Mouse (Mus musculus): Measurements from ENCODE around the gene Pik3r6.

Pik3r6 gene

DNA sequence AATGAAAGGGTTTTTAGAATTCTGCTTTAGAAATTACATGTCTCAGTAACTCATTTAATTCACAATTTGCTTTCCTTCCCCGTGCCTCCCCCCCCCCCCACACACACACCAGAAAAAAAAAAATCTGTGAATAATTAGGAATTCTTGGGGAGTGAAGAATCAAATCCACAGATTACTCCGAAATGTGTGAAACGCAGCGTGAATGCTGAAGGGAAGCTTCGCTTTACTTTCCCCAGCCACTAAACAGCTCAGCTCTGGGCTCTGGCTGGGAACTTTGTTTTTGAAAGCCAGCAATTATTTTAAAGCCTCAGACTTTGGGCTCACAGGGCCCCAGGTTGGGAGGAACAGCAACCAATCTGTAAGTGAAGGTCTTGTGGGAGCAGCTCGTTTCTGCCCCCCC, 77.7 kb downstream of the Pik3r6 start:
- in situ Hi-C loops (cut with MboI): no loop called here

- in situ Hi-C loops (cut with MboI): no loop called here
Measured at GRCm38 (mm10) chr11:68583225-68583624, 80.4 kb downstream of the Pik3r6 start.

- in situ Hi-C loops (cut with MboI): no loop called here
Measured at GRCm38 (mm10) chr11:68583906-68584480, 81.2 kb downstream of the Pik3r6 start.

GRCm38 (mm10) chr11:68585890-68586289, 83.1 kb downstream of the Pik3r6 start:
- in situ Hi-C loops (cut with MboI): no loop called here

DNA sequence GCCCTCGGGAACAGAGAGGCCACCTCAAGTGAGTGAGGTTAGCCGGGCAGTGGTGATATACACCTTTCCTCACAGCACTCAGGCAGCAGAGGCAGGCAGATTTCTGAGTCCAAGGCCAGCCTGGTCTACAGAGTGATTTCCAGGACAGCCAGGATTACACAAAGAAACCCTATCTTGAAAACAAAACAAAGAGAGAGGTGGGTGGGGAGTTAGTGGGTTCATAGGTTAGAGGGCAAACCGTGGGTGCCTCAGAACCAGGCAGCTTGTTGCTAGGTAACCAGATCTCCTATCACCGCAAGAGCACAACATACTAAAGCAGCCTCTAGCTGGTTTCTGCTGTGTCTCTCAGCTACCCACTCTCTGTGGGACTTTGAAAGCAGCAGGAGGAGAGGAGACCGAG, 83.9 kb downstream of the Pik3r6 start, which contains the start of gene Ccdc42:
Gene Ccdc42 (plus strand): TSS at position 301 of the 400 bp plus-strand sequence.
- in situ Hi-C loops (cut with MboI): no loop called here

DNA sequence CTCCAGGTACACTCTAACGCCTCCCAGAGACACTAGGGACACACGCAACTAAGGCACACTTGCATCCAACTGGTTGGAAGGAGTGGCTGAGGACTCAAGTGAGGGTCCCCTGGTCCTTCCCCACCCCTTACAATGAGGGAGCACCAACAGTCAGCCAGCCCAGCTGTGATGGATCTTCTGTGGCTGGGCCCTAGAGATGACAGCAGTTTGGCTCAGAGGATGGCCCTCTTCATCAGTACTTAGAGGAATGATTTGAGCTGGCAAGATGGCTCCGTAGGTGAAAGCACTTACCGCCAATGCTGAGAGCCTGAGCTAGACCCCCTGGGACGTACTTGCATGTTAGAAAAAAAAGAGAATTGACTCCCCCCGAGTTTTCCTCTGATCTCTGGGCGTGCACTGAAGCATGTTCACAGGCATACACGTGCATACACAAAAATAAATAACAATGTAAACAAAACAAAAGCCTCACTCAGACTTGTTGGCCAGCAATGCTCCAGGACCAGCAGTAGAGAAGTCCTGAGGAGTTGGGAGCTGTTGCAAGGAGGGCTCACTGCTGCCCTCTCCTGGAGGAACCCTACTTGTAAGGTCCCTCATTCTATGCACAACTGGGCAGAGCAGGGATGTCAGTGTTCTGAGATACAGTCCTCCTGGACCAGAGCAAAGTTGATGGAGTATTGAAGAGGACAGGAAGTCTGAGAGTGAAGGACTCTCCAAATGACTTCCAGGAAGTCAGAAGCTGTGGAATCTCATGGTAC, 86.4 kb downstream of the Pik3r6 start:
- in situ Hi-C loops (cut with MboI): no loop called here

- in situ Hi-C loops (cut with MboI): no loop called here
Measured at GRCm38 (mm10) chr11:68591708-68592107, 88.9 kb downstream of the Pik3r6 start.

DNA sequence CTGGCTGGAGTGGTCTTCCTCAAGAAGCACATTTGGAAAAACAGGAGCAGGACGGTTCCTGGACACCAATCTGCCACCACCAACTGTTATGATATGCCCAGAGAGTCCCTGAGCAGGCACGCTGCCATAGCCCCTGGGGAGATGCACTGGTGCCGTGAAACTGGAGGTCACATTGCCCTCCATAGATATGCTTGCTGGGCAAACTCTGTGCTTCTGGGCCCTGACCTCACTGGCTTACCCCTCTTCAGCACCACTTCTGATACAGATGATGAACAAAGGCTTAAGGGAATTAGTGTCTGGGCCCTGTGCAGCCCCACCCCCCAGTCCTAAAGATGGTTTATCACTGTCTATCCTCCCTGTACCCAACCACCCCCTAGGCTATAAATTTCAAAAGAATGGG, 90.4 kb downstream of the Pik3r6 start:
- in situ Hi-C loops (cut with MboI): no loop called here

DNA sequence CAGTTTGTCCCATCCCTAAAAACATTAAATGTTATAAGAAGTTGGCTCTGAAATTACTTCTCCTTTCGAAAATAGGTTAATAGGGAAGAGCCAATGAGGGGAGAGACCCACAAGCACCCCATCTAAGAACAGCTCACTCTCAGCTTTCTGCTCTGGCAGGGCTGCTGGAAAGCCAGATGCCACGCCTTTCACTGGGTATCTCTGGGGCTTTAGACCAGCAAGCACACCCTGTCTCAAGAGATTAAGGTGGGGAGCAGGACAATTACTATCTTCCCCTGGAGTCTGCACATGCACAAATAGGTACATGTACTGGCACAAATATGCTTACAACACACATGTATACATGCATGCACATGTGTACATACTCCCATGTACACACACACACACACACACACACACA, 95.1 kb downstream of the Pik3r6 start:
- in situ Hi-C loops (cut with MboI): no loop called here

- in situ Hi-C loops (cut with MboI): no loop called here
Measured at GRCm38 (mm10) chr11:68600551-68601021, 97.8 kb downstream of the Pik3r6 start.

GRCm38 (mm10) chr11:68601486-68601991, 98.7 kb downstream of the Pik3r6 start:
- in situ Hi-C loops (cut with MboI): no loop called here
